Mouse (Mus musculus): ENCODE data around the gene Tmie.
A peak's percentile ranks its signal among the peaks of the same experiment; 100 is the strongest.

The Tmie gene

DNA sequence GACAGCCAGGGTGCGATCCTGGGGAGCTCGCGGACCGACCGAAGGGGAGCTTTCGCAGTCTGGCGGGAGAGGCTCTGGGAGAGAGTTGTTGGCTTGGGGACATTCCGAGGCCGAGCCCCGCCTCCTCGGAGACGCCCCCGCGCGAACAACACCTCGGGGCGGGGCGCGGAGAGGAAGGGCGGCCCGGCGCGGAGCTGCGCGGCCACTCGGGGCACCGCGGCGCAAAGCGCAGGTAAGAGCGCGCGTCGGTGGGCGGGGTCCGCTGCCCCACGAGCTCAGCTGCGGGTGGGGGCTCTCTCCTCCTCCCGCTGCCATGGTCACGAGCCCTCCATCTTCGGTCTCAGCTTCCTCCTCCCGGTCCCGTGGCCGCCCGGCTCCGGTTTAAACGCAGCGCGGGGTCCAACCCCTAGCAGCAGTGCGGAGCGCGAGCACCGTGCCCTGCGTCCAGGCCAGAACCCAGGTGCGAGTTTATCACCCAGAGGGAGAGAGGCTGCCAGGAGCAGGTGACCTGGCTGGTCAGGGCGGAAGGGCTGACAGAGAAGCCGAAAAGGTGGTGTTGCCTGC is at the start of gene Tmie:
Tmie (minus strand) TSS at position 116 of the 564 bp plus-strand sequence.
- peak; percentile 50 to 51 for DNase-seq

DNA sequence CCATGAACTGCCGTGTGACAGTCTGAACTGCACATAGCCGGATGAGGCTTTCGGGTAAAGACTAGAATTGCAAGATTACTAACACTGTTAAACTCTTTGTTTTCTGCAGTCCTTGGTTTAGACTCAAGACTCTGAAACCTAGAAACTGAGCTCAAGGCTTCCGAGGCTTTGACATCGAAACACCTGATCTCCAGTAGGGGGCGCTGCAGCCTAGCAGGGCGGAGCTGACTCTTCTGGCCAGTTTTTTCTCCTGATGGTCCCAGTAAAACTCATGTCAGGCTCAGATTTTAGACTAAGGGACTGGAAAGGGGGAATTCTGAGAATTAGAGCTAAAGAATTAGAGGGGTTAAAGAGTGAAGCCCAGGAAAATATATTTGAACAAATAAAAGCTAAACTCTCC is 42.8 kb upstream of the Tmie start:
- peak in 1 of 2 experiments; percentile 57 for DNase-seq

DNA sequence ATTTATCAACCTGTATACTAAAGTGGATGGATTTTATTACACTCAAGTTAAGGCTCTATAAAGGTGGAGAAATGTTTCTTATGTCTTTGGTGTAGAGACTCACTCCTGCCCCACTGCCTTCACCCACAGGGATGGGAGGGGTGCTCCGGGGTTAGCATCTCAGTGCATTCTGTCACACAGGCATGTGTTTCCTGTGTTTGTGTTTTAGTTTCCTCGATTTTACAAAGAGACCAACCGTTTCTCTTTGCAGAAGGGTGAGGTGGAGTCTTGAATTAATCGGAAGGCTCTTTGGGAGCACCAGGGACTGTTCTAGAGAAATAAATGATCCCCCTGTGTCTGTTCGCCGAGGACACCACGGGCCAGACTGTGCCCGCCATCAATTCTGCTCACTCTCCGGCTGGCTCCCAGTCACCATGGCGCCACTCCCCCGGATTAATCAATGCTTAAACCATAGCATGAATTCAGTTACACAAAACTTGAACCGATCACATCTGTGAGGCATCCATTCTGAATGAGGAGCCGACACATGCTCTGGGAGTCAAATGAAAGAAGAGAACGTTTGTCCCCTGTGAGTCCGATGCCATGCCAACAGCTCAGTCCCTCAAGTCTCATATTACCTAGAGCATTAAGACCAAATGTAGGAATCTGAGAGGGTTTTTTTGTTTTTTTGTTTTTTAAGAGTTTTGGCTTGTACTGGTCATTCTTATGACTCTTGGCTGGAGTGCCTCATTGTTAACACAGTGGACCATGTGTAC is 40.9 kb upstream of the Tmie start:
- no peak for DNase-seq

DNA sequence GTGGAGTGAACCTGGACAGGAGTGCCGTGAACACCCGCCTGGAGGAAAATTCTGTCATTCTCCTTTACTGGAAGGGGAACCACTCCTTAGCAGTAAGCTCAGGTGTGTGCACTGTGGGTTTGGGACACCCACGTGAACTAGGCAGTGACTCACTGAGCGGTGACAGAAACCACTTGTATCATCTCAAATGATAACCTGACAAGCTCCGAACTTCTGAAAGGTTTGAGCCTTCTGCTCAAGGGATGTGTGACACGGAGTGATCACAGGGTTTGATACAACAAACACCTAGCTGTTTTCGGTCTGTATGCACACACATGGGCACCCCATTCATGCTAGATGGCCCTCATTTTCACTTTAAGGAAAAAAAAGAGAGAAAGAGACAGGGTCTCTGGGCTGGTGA is 36.9 kb upstream of the Tmie start, which contains the start of gene Fam240a:
Fam240a (minus strand) TSS at position 76 of the 400 bp plus-strand sequence.
- no peak for DNase-seq

DNA sequence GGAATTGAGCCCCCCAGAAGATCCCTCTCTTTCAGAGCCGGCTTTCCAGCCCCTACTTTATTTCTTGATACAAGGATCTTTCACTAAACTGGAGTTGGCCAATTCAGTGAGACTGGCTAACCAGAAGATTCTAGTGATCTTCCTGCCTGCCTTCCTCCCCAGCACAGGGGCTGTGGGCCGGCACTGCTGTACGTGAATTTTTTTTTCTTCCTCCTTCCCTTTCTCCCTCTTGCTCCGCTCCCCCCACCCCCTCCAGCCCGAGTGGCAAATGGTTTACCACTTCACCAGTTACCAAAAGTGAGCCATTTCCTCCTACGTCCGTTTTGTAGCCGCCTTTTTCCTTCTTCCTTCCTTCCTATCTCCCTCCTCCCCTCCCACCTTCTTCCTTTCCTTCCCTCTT is 35.6 kb upstream of the Tmie start:
- DNase-seq: no peak

DNA sequence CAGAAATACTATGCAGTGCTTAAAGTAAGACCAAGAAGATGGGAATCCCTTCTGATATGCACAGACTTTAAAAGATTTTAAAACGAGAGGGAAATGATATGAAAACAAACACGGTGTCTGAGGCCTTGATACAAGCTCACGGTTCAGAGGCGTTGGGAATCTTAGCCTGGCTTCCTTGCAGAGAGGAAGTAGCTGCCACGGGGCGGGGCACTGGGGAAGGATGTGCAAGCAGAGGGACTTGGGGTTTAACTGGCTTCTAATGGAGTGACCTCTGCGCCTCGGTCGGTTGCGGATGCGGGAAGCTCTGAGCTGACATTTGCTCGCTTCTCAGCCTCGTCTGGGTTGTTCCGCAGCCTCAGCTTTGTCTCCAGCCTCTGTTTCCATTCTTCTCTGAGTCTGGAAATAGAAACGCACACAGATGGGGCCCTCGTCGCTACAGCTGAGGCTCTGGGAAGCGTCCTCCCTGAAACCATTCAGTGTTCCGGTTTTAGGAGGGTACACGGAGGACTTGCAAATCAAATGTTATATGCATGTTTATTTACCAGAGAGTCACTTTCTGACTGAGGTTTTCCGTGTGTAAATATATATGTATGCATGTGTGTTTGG is 34.8 kb upstream of the Tmie start:
- DNase-seq: no peak

DNA sequence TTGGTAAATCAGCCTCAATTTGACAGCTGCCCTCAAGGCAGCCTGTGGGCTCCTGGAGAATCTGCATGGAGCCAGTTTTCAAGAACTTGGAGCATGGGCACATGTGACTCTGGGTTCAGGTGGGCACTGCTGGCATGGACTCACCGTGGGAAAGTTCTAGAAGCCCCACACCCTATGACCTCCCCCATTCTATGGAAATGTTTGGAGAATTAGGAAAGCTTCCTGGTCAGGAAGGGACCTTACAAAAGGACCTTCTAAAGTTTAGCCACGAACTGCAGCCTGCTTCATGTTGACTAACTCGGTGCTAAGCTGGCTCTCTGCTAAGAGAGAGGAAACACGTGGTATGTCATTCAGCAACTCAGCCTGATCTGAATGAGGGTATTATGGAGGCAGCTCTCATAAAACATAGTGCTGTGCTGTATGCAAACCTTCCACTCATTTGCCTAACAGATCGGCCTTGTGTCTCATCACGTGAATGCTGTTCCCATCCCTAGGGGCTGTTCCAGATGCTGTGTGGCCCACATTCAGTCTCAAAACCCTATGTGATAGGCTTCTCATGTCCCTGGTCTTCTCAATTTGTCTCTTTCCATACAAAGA is 29.6 kb upstream of the Tmie start:
- no peak for DNase-seq

DNA sequence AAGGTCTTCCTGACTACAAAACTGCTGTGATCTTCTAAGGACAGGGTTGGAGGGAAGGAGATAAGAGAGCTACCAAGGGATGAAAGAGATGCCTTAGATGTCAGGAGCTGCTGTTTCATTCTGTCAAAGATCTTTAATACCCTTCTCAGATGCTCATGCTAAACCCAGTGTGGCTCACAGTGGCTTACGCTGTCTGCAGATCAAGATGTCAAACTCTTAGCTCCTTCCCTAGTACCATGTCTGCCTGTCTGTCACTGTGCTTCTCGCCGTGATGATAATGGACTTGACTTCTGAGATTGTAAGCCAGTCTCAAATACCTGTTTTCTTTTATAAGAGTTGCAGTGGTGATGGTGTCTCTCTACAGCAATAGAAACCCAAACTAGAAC is 28.7 kb upstream of the Tmie start:
- DNase-seq: no peak

DNA sequence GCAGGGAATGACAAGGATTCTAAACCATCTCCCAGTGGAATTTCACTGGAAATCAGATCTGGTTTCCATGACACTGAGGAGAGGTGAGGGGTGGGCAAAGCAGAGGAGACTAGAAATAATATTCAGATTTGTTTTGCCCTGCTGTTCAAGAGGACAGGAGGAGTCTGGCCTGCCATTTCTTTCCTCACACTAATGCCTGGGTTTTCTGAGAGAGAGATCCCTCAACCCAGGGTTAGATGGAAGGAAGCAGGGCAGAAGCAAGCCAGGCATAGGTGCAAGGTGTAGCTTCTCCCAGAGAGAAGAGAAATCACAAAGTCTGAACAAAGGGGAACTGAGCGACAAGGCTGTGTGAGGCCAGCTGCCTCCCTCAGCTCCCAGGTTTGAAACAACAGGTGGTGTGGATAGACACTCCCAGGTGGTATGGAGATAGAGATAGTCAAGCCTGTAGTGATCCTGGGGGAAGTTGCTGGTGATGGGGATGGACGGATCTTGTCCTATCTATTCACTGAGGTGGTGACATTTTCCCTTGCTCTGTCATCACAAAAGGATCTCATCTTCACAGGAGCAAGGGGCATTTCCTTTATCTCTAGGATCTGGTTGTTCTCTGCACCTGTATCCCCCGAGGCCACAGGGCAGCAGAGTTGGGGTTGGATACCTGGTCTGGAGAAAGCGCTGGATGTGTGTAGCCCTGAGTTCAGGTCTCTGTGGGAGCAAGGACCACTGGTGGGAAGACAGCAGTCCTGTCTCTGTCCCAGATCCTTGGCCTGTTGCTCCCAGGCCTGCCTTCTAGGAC is 28.1 kb upstream of the Tmie start:
- no peak for DNase-seq

DNA sequence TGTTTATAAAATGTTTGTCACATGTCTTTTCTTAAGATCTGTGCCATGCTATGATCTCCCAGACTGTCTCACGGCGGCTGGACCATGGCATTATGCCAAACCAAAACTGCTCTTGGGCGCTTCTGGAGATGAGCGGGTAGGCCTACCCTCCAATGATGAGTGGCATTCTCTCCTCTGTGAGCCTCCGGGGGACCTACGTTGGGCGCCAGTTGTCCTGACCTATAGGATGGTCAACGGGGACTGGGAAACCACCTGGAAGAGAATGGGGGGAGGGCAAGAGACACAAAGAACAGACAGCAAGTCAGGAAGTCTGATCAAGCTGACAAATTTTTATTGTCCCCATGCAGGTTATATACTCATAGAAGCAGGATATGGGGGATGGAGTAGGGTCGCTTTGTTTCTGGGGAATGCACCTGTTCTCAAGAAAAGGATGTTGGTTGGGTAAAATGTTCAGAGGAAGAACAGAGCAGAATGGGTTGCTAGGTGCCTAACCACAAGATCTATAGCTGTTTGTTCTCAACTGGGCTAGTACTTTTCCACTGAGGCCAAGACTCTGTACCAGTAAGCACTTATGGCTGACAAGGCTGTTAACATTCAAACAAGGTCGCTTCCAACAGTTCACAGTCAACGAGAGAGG is 27.4 kb upstream of the Tmie start:
- no peak for DNase-seq

DNA sequence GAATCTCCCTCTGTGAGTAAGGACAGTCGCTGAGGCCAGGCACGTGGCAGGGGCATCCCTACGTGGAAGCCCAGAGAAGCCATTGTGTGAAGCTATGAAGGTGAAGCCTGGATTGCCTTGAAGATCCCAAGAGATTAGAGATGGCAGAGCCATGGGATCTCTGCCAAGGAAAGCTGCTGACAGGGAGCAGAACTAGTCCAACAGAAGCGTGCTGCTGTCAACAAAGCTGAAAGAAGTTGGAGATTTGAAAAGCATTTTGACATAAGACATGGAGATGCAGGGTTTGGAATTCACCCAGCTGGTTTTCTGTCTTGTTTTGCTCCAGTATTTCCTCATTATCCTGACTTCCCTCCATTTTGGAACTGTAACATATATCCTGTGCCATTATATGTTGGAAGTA is 22.4 kb upstream of the Tmie start:
- no peak for DNase-seq

DNA sequence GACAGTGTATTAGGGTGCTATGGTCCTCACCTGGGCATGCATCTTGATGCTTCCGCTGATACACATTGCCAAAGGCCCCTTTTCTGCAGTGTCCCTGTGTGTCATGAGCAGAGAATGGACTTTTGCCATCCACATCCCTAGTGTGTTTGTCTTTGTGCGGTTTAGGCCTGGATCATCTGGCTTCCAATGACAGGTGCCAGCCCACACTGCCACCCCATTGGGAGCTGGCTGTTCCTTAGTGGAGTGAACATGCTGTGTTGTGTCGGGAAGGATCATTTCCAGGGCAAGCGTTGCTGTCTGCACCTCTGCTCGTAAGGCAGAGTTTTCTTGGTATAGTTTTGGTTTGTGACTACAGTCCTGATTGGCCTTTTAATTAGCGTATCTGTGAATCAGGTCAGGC is 21.3 kb upstream of the Tmie start:
- no peak for DNase-seq

DNA sequence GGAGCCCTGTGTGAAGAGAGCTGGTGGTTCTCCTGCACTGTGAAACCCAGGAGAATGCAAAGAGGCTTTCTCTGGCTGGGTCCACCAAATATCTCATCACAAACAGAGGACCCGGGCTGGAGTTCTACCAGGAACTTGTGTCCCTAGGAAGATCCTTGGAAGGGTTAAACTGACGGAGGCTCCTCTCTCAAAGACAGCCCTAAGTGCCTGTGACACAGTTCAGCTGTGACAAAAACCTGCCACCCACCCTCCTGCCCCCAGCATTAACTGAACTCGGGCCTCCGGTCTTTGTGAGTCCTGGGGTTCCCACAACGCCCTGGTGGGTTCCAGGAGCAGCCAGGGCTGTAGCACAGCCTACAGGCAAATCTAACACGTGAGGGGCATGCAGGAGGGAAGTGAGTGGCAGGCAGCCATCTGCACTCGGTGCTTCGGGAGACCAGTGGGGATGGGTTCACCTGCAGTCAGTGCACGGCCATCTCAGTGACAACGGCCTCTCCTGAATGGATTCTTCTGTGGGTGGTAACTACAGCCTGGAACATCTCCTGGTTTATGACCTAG is 19.6 kb upstream of the Tmie start:
- no peak for DNase-seq

DNA sequence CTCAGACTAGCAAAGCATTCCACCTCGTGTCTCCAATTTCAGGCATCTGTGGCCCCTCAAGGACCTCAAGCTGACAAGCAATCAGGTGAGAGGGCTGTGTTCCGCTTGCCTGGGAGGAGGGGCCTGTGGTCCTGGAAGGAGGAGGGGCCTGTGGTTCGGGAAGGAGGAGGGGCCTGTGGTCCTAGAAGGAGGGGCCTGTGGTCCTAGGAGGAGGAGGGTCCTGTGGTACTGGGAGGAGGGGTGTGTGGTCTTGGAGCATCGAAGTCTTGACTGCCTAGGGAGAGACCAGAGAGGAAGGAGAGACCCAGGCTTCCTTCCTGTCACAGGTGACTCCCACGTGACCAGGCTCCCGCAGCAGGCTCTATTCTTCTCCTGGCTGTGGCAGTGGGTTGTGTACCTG is 16.7 kb upstream of the Tmie start:
- peak; percentile 23 to 49 for DNase-seq

DNA sequence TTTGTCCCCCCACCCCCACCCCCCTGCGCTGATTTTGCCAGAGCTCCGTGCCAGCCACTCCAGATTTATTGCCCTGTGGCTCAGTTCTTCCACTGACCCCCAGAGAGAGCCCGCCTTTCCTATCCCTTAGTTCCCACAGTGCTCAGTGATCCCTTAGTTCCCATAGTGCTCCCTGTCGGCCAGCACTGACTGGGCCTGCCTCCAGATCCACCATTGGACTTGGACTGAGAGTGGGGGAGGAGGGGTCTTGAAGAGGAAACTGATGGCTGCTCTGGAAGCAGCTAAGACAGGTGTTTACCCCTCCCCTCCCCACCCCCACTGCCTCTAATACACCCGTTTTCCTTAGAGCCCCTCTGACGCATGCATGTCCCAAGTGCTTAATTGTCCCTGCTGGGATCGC is 16.1 kb upstream of the Tmie start:
- no peak for DNase-seq

DNA sequence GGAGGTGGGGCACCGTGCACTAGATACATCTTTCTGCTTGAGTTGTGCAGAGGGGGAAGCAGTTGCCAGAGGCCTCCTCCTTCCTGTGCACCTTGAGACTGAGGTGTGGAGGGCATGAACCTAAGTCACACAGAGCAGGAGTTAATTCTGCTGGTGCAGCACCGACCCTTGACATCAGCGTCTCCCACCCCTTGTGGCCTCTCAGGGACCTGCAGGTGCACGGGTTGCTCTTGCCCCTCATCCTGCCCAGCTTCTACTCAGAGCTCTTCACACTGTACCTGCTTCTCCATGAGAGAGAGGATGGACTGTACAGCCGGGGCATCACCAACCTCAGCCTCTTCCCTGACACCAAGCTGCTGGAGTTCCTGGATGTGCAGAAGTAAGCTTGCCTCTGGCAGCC is 15.6 kb upstream of the Tmie start:
- DNase-seq: no peak

DNA sequence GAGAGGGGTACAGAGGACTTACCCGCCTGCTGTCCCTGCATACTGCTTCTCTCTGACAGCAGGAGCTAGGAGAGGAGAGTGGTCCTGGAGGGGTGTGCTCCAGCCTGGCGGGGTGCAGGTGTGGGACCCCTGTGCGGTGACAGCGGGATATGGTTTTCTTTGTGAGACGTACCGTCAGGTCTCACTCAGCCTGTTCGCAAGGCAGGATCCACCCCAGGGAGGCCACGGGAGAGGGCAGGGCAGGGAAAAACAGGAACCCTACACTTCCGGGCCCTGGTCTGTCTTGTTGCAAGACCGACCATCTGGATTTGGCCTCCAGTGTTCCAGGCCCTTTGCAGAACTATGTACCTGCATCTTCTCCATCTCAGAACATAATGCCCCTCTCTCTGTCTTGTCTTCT is 13.5 kb upstream of the Tmie start:
- DNase-seq: no peak

DNA sequence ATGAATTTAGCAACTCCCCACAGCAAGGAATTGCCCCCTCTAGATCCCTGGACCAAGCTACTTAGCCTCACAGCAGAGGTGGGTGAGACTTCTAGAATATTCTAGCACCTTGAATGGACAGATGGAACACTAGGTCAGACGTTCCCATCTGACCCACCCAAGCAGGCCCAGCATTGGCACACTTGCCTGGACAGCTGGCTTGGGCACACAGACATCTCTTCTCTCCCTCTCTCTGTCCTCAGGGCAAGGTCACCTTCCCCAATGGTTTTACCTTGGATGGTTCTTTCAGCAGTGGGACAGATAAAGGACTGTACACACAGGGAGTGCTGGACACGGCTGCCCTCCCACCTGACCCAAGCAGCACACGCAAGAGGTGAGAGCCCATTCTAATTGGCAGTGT is 12.6 kb upstream of the Tmie start:
- DNase-seq: no peak

DNA sequence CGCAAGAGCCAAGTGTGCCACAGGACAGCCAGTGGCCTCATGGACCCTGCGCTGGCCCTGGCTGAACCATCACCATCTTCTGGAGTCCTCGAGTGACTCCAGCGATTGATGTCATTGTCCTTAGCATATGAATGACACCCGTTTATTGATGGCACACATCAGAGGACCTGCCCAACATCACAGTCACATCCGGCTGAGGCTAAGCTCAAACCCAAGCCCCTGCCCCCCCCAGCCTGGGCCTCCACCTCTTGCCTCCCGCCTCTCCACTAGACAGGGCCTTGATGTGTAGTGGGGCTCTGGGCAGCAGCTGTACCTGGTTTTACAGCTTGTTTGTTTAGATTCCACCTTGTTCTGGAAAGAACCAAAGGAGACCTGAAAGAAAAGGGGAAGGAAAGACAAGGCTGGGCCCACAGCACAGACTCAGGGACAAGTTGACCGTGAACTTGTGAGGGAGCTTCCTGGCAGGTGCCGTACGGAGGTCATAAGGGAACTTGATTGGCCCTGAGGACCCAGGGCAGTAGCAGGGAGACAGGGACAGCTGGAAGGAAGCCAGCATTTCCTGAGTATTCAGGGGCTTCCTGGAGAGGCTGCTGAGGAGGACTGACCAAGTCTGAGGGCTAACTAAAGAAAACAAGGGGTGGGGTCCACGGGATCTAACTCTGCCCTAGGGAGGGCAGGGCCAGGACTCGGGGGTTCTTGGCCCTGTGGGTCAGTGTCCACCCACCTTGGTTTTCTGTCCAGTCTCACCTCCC is 11.3 kb upstream of the Tmie start:
- no peak for DNase-seq

DNA sequence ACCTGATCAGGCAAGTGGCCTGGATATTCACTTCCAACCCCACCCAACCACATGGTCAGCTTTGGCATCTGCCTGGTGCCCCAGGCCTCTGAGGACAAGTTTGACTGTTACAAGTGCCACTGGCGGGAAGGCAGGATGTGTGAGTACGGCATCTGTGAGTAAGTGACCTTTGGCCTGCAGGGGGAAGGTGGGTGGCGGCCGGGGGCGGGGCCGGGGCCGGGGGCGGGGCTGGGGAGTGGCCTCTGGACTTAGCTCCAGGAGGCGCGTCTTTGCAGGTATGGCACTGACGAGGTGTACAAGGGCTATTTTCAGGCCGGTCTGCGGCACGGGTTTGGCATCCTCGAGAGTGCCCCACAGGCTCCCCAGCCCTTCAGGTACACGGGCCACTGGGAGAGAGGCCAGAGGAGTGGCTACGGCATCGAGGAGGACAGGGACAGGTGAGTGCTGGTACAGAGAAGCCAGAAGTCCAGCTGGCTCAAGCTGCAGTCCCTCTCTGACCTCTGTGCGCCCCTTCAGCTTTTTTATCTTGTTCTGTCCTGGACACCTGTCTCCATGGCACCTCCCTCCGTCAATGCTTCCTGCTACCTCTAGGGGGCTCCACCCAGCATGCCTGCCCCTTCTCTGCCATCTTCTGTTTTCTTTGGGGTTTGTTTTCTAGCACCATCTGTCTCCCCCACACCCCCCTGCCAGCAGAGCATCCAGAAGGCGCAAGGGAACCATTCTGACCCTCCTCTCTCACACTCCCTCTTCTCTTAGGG is 10.3 kb upstream of the Tmie start:
- no peak for DNase-seq

DNA sequence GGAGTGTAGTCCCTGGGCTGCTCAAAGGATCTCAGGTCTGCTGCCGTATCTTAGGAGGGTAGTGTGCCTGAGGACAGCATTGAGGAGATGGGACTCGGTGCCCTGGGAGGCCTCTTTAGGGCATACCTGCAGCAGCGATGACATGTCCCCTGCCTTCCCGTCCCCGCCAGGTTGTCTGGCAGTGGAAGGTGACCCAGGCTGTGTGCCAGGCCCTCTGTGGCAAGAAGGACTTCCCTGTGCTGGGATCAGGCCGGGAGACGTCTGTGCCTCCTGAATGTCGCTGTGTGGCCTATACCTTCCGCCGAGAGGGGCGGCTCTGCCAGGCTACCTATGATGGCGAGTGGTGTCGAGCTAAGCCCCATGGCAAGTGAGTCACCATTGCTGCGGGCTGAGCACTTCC is 9.0 kb upstream of the Tmie start:
- DNase-seq: no peak
